Mouse (Mus musculus) kidney, embryonic 14.5 days (tissue): ENCODE data around the gene Efcab7. TPM values are rescaled to one million over a fixed set of nuclear protein-coding genes. Genes with fewer than 3 reads are reported as not detected.

ENCODE experiments used
- ATAC-seq: fragments of 200-750 bp; cut with Nextera tagmentation; 2 replicates; pipeline ENCODE4 v1.8.0; 2017; ENCODE audit warnings: moderate number of reproducible peaks, mild to moderate bottlenecking, moderate TSS enrichment, moderate library complexity; ENCODE audit not compliant: low FRiP score, low TSS enrichment
- H3K27ac ChIP-seq: fragments of 300-500 bp; sonication (generic); 2 replicates; pipeline ENCODE4 v1.5.1; 2014; ENCODE audit warnings: low read depth, mild to moderate bottlenecking, low read length, moderate library complexity, mixed read lengths
- H3K27me3 ChIP-seq: fragments of 300-500 bp; sonication (generic); 2 replicates; pipeline ENCODE4 v1.6.1; 2014; ENCODE audit warnings: mild to moderate bottlenecking, low read length; ENCODE audit not compliant: control insufficient read depth, insufficient read depth
- H3K36me3 ChIP-seq: fragments of 300-500 bp; sonication (generic); 2 replicates; pipeline ENCODE4 v1.6.1; 2014; ENCODE audit warnings: low read length, mixed read lengths; ENCODE audit not compliant: control insufficient read depth, insufficient read depth
- H3K4me1 ChIP-seq: fragments of 300-500 bp; sonication (generic); 2 replicates; pipeline ENCODE4 v1.6.1; 2014; ENCODE audit warnings: low read length, mixed read lengths; ENCODE audit not compliant: control insufficient read depth, insufficient read depth
- H3K4me2 ChIP-seq: fragments of 300-500 bp; sonication (generic); replicated peaks from 2 replicates; pipeline ENCODE4 v1.6.1; 2014; ENCODE audit warnings: low read depth, mild to moderate bottlenecking, low read length
- H3K4me3 ChIP-seq: fragments of 300-500 bp; sonication (generic); 2 replicates; pipeline ENCODE4 v1.5.1; 2014; ENCODE audit warnings: mild to moderate bottlenecking, low read length
- H3K9ac ChIP-seq: fragments of 300-500 bp; sonication (generic); 2 replicates; pipeline ENCODE4 v1.6.1; 2014; ENCODE audit warnings: low read depth, mild to moderate bottlenecking, low read length, moderate library complexity
- H3K9me3 ChIP-seq: fragments of 300-500 bp; sonication (generic); 2 replicates; pipeline ENCODE4 v1.6.1; 2016; ENCODE audit warnings: low read length; ENCODE audit not compliant: control insufficient read depth
- WGBS: fragments of 180-500 bp; shearing (Covaris S2); extraction: QIAGEN DNeasy Blood & Tissue Kit; methylation state at CpG from one replicate; pipeline ENCODE4 v1.1.7; 2014; 5-methylcytosine and 5-hydroxymethylcytosine counted together
- polyA plus RNA-seq: library from polyadenylated mRNA; unstranded; fragments of >200 nt; fragmentation: Nextera tagmentation; extraction: Ambion mirVana; gene quantifications from 2 replicates; pipeline ENCODE4 v1.2.1, GENCODE M21; 2014

Efcab7 gene
- polyA plus RNA-seq, 1 experiment from 2014 or later = 23.7 TPM

GRCm38 (mm10) chr4:99926380-99926779 lies 97.4 kb downstream of the Efcab7 start:
- no peaks in the 10 kb centered on the region for H3K27me3 ChIP-seq
- no peaks in the 10 kb centered on the region for H3K9me3 ChIP-seq
- H3K36me3 ChIP-seq = no peaks in the 10 kb centered on the region
- 91% methylated on average over 4 of the region's 4 CpGs for WGBS
- ATAC-seq = no peak
- H3K4me3 ChIP-seq = no peak overlapping the region
- H3K27ac ChIP-seq = no peak overlapping the region
- no peaks in the 10 kb centered on the region; the same call in 1 of the 2 replicates for H3K4me1 ChIP-seq
- H3K4me2 ChIP-seq = no peak overlapping the region
- no peak overlapping the region for H3K9ac ChIP-seq

- no peaks in the 10 kb centered on the region for H3K9me3 ChIP-seq
- H3K27me3 ChIP-seq = no peaks in the 10 kb centered on the region
- H3K9ac ChIP-seq = no peak overlapping the region
- H3K4me1 ChIP-seq = no peaks in the 10 kb centered on the region; the same call in 1 of the 2 replicates
- no peaks in the 10 kb centered on the region for H3K36me3 ChIP-seq
- H3K27ac ChIP-seq = no peak overlapping the region
- no peak for ATAC-seq
- no peak overlapping the region for H3K4me2 ChIP-seq
- 51% methylated on average over 6 of the region's 6 CpGs for whole genome bisulfite sequencing
- H3K4me3 ChIP-seq = no peak overlapping the region
Measured at GRCm38 (mm10) chr4:99928521-99928920, 99.5 kb downstream of the Efcab7 start.

GRCm38 (mm10) chr4:99929149-99929612 lies 100.2 kb downstream of the Efcab7 start, which contains the start of gene Pgm1:
Gene Pgm1 (plus strand): TSS chr4:99929414.
- Histone ChIP-seq H3K9ac (peak within 1 kb of the TSS; percentile 61), H3K9me3 (no peaks in the 10 kb centered on the region), H3K36me3 (no peaks in the 10 kb centered on the region), H3K27ac (peak within 1 kb of the TSS; percentile 74), H3K4me2 (peak within 1 kb of the TSS; percentile 72), H3K4me1 (no peaks in the 10 kb centered on the region; the same call in 1 of the 2 replicates), H3K27me3 (no peaks in the 10 kb centered on the region), H3K4me3 (peak within 1 kb of the TSS; percentile 69)
- peak; percentile 92 for ATAC-seq
- 5% methylated on average over 23 of the region's 23 CpGs for WGBS

DNA sequence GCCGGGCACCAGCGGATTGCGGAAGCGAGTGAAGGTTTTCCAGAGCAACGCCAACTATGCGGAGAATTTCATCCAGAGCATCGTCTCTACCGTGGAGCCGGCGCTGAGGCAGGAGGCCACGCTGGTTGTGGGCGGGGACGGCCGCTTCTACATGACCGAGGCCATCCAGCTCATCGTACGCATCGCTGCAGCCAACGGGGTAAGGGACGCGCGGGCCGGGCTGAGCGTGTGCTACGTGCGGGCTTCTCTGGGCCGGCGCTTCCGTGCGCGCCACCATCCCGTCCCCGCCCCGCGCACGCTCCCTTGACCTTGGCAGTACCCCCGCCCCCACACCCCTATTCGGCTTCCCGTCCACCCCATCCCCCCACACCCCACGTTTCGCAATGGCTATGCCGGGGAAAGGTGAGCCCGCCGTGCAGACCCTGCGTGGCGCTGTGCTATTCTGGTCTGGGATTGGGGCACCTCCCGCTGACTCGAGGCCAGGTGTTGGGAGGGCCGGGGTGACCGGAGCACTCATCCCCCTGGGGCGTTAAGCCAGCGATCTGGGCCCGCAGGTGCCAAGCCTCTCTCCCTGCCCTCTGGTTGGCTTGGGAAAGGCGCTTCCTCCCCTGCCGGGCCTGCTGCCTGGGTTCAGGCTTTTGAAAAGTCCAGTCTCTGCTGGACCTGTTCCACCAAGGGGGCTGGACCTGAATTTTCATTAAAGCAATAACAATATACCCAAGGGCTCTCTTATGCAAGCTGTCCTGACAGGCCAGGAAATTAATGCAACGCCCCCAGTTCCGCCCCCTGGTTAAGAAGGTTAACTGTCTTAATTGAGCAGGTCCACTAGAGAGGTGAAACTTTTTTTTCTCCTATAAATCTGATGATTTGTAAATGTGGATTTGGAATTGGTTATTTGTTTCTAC lies 100.9 kb downstream of the Efcab7 start, which contains the start of gene Itgb3bp:
Itgb3bp (minus strand) TSS at position 201 of the 905 bp plus-strand sequence.
- no peaks in the 10 kb centered on the region for H3K9me3 ChIP-seq
- peak within 1 kb of the TSS; percentile 74 for H3K27ac ChIP-seq
- peak within 1 kb of the TSS; percentile 61 for H3K9ac ChIP-seq
- H3K4me3 ChIP-seq = peak within 1 kb of the TSS; percentile 69
- under 1% methylated on average over 53 of the region's 57 CpGs for WGBS
- peak; percentile 93 for ATAC-seq
- no peaks in the 10 kb centered on the region for H3K36me3 ChIP-seq
- no peaks in the 10 kb centered on the region for H3K27me3 ChIP-seq
- peak within 1 kb of the TSS; percentile 72 for H3K4me2 ChIP-seq
- no peaks in the 10 kb centered on the region; the same call in 1 of the 2 replicates for H3K4me1 ChIP-seq

DNA sequence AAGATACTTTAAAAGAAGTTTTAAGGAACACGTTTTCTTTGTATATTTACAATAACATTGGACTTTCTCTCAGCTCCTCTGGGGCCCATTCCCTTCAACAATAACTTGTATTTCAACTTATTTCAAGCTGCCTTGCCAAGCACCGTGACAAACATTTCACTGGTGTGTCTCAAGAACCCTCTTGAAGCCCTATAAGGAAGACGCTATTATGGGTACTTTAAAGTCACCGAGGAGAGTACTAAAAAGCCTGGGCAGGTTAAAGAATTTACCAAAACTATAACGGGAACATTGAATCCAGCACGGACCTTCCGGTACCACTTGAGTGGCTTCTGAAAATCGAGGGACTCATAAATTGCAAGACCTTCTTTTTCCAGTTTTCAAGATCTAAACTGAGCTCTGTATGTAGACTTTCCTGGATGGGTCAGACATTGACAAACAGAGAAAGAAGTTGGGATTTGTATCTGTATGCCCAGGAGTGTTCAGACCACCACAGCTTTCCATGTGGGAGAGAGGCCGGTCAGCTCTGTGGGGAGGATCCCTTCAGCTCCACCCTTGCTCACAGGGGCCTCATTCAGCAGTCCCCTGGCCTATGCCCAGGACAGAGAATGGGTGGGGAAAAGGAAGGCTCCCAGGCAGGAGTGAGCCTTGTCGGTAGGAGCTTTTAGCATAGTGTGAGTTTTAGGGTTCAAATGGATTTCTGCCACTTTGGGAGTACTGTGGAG lies 101.7 kb downstream of the Efcab7 start:
- peak overlapping the region; percentile 72 for H3K4me2 ChIP-seq
- peak overlapping the region; percentile 69 for H3K4me3 ChIP-seq
- H3K36me3 ChIP-seq = no peaks in the 10 kb centered on the region
- H3K27me3 ChIP-seq = no peaks in the 10 kb centered on the region
- no peak overlapping the region for H3K9ac ChIP-seq
- no peaks in the 10 kb centered on the region for H3K9me3 ChIP-seq
- no peak overlapping the region for H3K27ac ChIP-seq
- no peak for ATAC-seq
- WGBS = 47% methylated on average over 10 of the region's 10 CpGs
- H3K4me1 ChIP-seq = no peaks in the 10 kb centered on the region; the same call in 1 of the 2 replicates

DNA sequence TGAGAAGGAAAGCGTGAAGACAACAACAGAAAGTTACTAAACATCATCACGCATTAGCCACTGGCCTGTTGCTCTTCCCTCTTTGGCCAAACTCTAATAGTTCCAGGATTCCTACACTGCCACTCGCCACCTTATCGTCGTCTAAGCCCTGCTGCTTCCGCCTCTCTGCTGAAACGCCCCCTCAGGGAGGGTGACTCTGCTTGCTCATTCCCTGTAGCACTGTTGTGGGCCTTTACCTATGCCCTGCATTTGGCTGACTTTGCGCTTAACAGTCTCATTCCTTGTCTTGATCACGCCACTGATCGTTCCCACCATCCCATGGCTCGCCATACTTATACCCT lies 102.2 kb downstream of the Efcab7 start:
- Histone ChIP-seq H3K4me3 (no peak overlapping the region; the same call in 1 of the 2 replicates), H3K27ac (no peak overlapping the region)

DNA sequence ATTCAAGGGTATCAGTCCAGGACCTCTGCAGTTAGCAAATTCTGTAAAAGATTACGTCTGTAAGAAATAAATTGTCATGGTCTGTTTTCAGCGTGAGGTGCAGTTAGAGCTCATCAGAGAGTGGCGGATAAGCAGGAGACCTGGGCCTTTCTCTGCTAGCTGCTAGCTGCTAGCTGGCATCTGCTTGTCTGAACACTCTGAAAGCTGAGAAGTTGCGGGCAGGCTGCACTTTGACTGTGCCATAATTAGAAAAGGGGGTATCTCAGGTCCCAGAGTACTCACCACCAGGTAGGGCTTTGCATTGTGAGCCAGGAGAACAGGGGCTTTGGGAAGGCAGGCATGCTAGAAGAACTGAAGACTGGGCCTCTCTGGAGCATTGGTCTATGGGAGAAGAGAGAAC lies 102.8 kb downstream of the Efcab7 start:
- Histone ChIP-seq H3K4me3 (no peak overlapping the region), H3K4me2 (no peak overlapping the region), H3K27ac (no peak overlapping the region), H3K9ac (no peak overlapping the region), H3K9me3 (no peaks in the 10 kb centered on the region), H3K27me3 (no peaks in the 10 kb centered on the region), H3K4me1 (no peaks in the 10 kb centered on the region; the same call in 1 of the 2 replicates), H3K36me3 (no peaks in the 10 kb centered on the region)
- WGBS = 90% methylated on average over 4 of the region's 4 CpGs
- no peak for ATAC-seq

More for the DNA sequence above, 102.2 kb downstream of the Efcab7 start:
- no peaks in the 10 kb centered on the region for H3K36me3 ChIP-seq
- H3K27me3 ChIP-seq = no peaks in the 10 kb centered on the region
- no peak for ATAC-seq
- no peak overlapping the region for H3K4me2 ChIP-seq
- no peaks in the 10 kb centered on the region; the same call in 1 of the 2 replicates for H3K4me1 ChIP-seq
- H3K9me3 ChIP-seq = no peaks in the 10 kb centered on the region
- 73% methylated on average over 11 of the region's 11 CpGs for WGBS
- no peak overlapping the region for H3K9ac ChIP-seq

- 90% methylated on average over 7 of the region's 7 CpGs for WGBS
- Histone ChIP-seq H3K4me2 (no peak overlapping the region), H3K4me1 (no peaks in the 10 kb centered on the region; the same call in 1 of the 2 replicates), H3K27me3 (no peaks in the 10 kb centered on the region), H3K9ac (no peak overlapping the region), H3K9me3 (no peaks in the 10 kb centered on the region), H3K27ac (no peak overlapping the region), H3K36me3 (no peaks in the 10 kb centered on the region), H3K4me3 (no peak overlapping the region)
- ATAC-seq = no peak
Measured at GRCm38 (mm10) chr4:99934859-99935258, 105.9 kb downstream of the Efcab7 start.
